Mouse (Mus musculus): Measurements from ENCODE around the gene Fbxw7.

DNA sequence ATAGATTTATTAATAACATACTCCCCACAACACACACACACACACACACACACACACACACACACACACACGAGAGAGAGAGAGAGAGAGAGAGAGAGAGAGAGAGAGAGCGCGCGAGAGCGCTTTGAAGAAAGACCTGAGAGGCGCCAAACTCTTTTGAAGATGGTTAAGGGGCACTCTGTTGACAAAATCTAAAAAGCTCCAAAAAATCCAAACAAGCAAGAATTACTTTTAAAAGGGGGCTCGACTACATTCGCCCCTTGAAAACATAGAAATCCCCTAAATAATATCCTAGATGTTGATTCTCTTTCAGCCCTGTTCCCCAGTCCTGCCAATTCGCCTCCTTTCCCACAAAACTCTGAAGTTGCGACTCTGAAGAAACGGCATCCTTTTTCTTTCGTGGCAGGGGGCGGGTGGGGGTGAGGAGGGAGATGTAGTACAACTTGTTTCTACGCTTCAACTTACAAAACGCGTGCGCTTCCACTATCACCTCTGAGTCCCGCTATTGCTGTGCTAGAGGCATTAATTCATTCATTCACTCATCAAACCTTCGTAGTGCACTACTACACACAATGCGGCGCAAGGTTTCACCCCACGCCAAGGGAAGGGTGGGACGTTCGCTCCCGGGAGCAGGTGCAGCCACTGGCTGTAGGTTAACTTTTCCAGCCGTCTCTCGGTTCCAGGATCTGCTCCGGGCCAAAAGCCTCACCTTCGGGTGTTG, 1.5 kb upstream of the Fbxw7 start:
- no peak for TF ChIP-seq CTCF (IDR thresholded peaks at IDR 0.05; ENCODE audit: extremely low read depth, insufficient read depth, insufficient read length, insufficient replicate concordance)
- TF ChIP-seq POLR2A (IDR thresholded peaks at IDR 0.05; ENCODE audit: low read depth, low read length): no peak

Data from spleen, adult 2 months (tissue).